Mouse (Mus musculus): Measurements from ENCODE around the gene Usp7.

DNA sequence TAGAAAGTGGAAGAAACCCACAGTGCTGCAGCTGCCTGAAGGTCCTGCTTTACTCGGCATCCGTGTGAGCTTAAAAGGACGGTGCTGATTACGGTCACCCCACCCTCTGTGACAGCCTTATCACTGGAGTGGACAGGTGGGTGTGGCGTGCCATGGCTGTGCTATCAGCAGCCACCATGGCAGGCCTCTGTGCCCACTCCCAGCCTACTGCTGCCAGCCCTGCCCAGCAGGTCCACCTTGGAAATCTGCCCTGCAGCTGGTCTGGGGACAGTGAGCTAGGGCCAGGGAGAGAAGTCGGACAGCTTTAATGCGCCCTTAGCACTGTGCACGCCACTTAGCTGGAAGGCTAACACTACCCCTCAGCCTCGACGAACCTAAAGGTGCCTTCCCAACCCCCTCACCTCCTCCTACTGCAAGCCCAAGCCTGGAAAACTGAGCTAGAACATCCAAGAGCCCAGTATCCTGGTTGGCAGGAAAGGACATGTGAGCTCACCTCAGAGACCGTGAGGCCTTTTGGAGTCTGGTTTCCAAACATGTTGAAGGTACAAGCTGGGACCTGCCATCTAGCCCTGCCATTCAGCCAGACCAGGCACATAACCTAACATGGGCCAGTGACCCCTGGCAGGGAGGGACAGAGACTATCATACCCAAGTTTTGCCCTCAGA, 105.1 kb downstream of the Usp7 start:
- TF ChIP-seq CTCF (IDR thresholded peaks at IDR 0.05; ENCODE audit: insufficient read depth, low read length): no peak
- TF ChIP-seq POLR2A (IDR thresholded peaks at IDR 0.05; ENCODE audit: borderline replicate concordance, extremely low read depth, low read depth, low read length): no peak

Data from lung, adult 2 months (tissue).